Mouse (Mus musculus) heart, postnatal 0 days (tissue): Measurements from ENCODE around the gene Dock4.

ENCODE experiments used
- CTCF ChIP-seq: IDR thresholded peaks from 2 replicates; pipeline ENCODE4 v1.5.1; 2016; ENCODE audit warnings: antibody characterized with exemption, control low read depth, low read depth
- EP300 ChIP-seq: IDR thresholded peaks from 2 replicates; pipeline ENCODE4 v1.6.1; 2016; ENCODE audit warnings: antibody characterized with exemption, low read depth

GRCm38 (mm10) chr12:40508416-40508815 is 62.7 kb downstream of the Dock4 start:
- no peak for TF ChIP-seq CTCF
- no peak for TF ChIP-seq EP300
